Mouse (Mus musculus): Measurements from ENCODE around the gene Arhgap24. TPM values are rescaled to one million over a fixed set of nuclear protein-coding genes. Genes with fewer than 3 reads are reported as not detected.
"Not testable (repeated sequence)": the region's sequence is repeated elsewhere in the genome, so short reads cannot be mapped to it uniquely, and the experiment has no call there.

The Arhgap24 gene
- polyA plus RNA-seq, 1 experiment: 4.2 TPM

GRCm38 (mm10) chr5:102859749-102860148 lies 378.6 kb downstream of the Arhgap24 start:
- Histone ChIP-seq H3K27me3 (ENCODE audit: control insufficient read depth, insufficient read depth, low read length) (no peaks in the 10 kb centered on the region), H3K4me3 (ENCODE audit: extremely low read depth, insufficient read depth, insufficient read length) (no peak overlapping the region), H3K4me1 (ENCODE audit: control insufficient read depth, insufficient read depth, insufficient read length) (no peaks in the 10 kb centered on the region), H3K36me3 (ENCODE audit: control insufficient read depth, insufficient read depth, low read length) (peaks cover 2% of the 10 kb centered on the region; the same call in 1 of the 2 replicates), H3K27ac (ENCODE audit: insufficient read depth, low read length) (no peak overlapping the region)
- DNase-seq (ENCODE audit: low read depth in 1 of 2, low spot score in 2 of 2): no peak
- 78% methylated on average over 11 of the region's 11 CpGs for WGBS
- TF ChIP-seq CTCF (IDR thresholded peaks at IDR 0.05; ENCODE audit: extremely low read depth, insufficient read depth, insufficient read length, insufficient replicate concordance) (no peak), POLR2A (IDR thresholded peaks at IDR 0.05; ENCODE audit: low read depth, low read length) (no peak)

- no peak for TF ChIP-seq POLR2A (IDR thresholded peaks at IDR 0.05; ENCODE audit: low read depth, low read length)
- TF ChIP-seq CTCF (IDR thresholded peaks at IDR 0.05; ENCODE audit: extremely low read depth, insufficient read depth, insufficient read length, insufficient replicate concordance): no peak
- H3K27me3 ChIP-seq (ENCODE audit: control insufficient read depth, insufficient read depth, low read length): no peaks in the 10 kb centered on the region
- no peak overlapping the region for H3K4me3 ChIP-seq (ENCODE audit: extremely low read depth, insufficient read depth, insufficient read length)
- WGBS: 73% methylated on average over 5 of the region's 5 CpGs
- no peaks in the 10 kb centered on the region for H3K4me1 ChIP-seq (ENCODE audit: control insufficient read depth, insufficient read depth, insufficient read length)
- no peaks in the 10 kb centered on the region for H3K36me3 ChIP-seq (ENCODE audit: control insufficient read depth, insufficient read depth, low read length)
- DNase-seq (ENCODE audit: low read depth in 1 of 2, low spot score in 2 of 2): no peak
- no peak overlapping the region for H3K27ac ChIP-seq (ENCODE audit: insufficient read depth, low read length)
Measured at GRCm38 (mm10) chr5:102868196-102868595, 387.0 kb downstream of the Arhgap24 start.

DNA sequence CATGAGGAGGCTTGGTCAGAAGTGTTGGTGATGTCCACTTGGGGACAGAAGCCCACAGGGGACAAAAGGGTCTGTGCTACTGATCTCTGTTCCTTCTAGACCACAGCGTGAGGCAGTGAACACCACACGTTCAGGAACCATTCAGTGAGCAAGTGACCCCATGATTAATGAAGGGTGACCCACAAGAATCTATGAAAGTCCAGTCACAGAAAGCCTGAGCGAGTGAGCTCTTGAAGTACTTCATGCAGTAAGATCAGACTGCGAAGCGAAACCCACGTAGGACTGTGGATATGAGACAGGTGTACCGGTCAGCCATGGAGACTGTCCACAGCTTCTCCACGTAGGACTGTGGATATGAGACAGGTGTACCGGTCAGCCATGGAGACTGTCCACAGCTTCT lies 391.8 kb downstream of the Arhgap24 start:
- H3K27ac ChIP-seq (ENCODE audit: insufficient read depth, low read length); H3K4me3 ChIP-seq (ENCODE audit: extremely low read depth, insufficient read depth, insufficient read length); DNase-seq (ENCODE audit: low read depth in 1 of 2, low spot score in 2 of 2); H3K4me1 ChIP-seq (ENCODE audit: control insufficient read depth, insufficient read depth, insufficient read length); H3K27me3 ChIP-seq (ENCODE audit: control insufficient read depth, insufficient read depth, low read length); H3K36me3 ChIP-seq (ENCODE audit: control insufficient read depth, insufficient read depth, low read length): not testable (repeated sequence)
- WGBS: 92% methylated on average over 9 of the region's 9 CpGs

- DNase-seq (ENCODE audit: low read depth in 1 of 2, low spot score in 2 of 2): peak in 1 of 2 experiments; percentile 3
- no peak overlapping the region for H3K27ac ChIP-seq (ENCODE audit: insufficient read depth, low read length)
- TF ChIP-seq POLR2A (IDR thresholded peaks at IDR 0.05; ENCODE audit: low read depth, low read length): no peak
- no peak for TF ChIP-seq CTCF (IDR thresholded peaks at IDR 0.05; ENCODE audit: extremely low read depth, insufficient read depth, insufficient read length, insufficient replicate concordance)
- H3K27me3 ChIP-seq (ENCODE audit: control insufficient read depth, insufficient read depth, low read length): no peaks in the 10 kb centered on the region
- H3K36me3 ChIP-seq (ENCODE audit: control insufficient read depth, insufficient read depth, low read length): peaks cover 2% of the 10 kb centered on the region; the same call in 1 of the 2 replicates
- 43% methylated on average over 11 of the region's 11 CpGs for WGBS
- no peak overlapping the region for H3K4me3 ChIP-seq (ENCODE audit: extremely low read depth, insufficient read depth, insufficient read length)
- 0 out of 2 replicates have a peak, but pooled peaks cover 1% of the 10 kb centered on the region for H3K4me1 ChIP-seq (ENCODE audit: control insufficient read depth, insufficient read depth, insufficient read length)
Measured at GRCm38 (mm10) chr5:102874605-102875298, 393.6 kb downstream of the Arhgap24 start.

DNA sequence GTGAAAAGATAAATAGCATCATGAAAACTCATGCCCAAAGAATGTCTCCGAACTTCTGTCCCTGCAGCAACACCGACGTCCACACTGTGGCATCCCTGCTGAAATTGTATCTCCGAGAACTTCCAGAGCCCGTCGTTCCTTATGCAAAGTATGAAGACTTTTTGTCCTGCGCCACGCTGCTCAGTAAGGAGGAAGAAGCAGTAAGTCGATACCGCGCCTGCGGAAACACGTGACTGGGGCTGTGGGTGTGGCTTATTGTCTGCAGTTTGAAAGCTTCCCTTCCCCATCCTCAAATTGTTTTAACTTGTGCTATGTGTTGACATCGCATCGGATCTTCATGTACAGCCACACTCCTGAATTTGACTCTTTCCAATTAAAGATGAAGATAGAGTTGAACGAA lies 394.4 kb downstream of the Arhgap24 start:
- no peak overlapping the region for H3K27ac ChIP-seq (ENCODE audit: insufficient read depth, low read length)
- 56% methylated on average over 16 of the region's 16 CpGs for WGBS
- H3K4me1 ChIP-seq (ENCODE audit: control insufficient read depth, insufficient read depth, insufficient read length): 0 out of 2 replicates have a peak, but pooled peaks cover 1% of the 10 kb centered on the region
- no peak overlapping the region for H3K4me3 ChIP-seq (ENCODE audit: extremely low read depth, insufficient read depth, insufficient read length)
- no peaks in the 10 kb centered on the region for H3K27me3 ChIP-seq (ENCODE audit: control insufficient read depth, insufficient read depth, low read length)
- DNase-seq (ENCODE audit: low read depth in 1 of 2, low spot score in 2 of 2): no peak
- no peak for TF ChIP-seq POLR2A (IDR thresholded peaks at IDR 0.05; ENCODE audit: low read depth, low read length)
- no peak for TF ChIP-seq CTCF (IDR thresholded peaks at IDR 0.05; ENCODE audit: extremely low read depth, insufficient read depth, insufficient read length, insufficient replicate concordance)
- H3K36me3 ChIP-seq (ENCODE audit: control insufficient read depth, insufficient read depth, low read length): peaks cover 2% of the 10 kb centered on the region; the same call in 1 of the 2 replicates

- Histone ChIP-seq H3K36me3 (ENCODE audit: control insufficient read depth, insufficient read depth, low read length) (peaks cover 6% of the 10 kb centered on the region; the same call in 1 of the 2 replicates), H3K27ac (ENCODE audit: insufficient read depth, low read length) (no peak overlapping the region), H3K4me1 (ENCODE audit: control insufficient read depth, insufficient read depth, insufficient read length) (no peaks in the 10 kb centered on the region), H3K4me3 (ENCODE audit: extremely low read depth, insufficient read depth, insufficient read length) (no peak overlapping the region), H3K27me3 (ENCODE audit: control insufficient read depth, insufficient read depth, low read length) (no peaks in the 10 kb centered on the region)
- TF ChIP-seq POLR2A (IDR thresholded peaks at IDR 0.05; ENCODE audit: low read depth, low read length) (no peak), CTCF (IDR thresholded peaks at IDR 0.05; ENCODE audit: extremely low read depth, insufficient read depth, insufficient read length, insufficient replicate concordance) (no peak)
- 89% methylated on average over 14 of the region's 14 CpGs for WGBS
- DNase-seq (ENCODE audit: low read depth in 1 of 2, low spot score in 2 of 2): no peak
Measured at GRCm38 (mm10) chr5:102888482-102889162, 407.4 kb downstream of the Arhgap24 start.

DNA sequence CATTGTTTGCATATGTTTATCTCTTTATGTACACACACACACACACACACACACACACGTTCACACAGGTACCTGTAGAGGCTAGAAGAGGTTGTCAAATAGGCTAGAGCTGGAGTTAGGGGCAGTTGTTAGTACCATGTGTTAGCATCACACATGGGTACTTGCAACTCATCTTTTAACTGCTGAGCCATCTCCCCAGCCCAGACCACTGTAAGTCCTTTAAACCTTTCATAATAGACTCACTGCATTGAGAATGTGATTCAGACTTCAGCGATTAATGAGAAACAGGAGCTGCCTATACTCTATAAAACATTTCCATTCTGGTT lies 407.9 kb downstream of the Arhgap24 start:
- Histone ChIP-seq H3K4me3 (ENCODE audit: extremely low read depth, insufficient read depth, insufficient read length) (no peak overlapping the region), H3K36me3 (ENCODE audit: control insufficient read depth, insufficient read depth, low read length) (peaks cover 6% of the 10 kb centered on the region; the same call in 1 of the 2 replicates), H3K27ac (ENCODE audit: insufficient read depth, low read length) (no peak overlapping the region), H3K27me3 (ENCODE audit: control insufficient read depth, insufficient read depth, low read length) (no peaks in the 10 kb centered on the region), H3K4me1 (ENCODE audit: control insufficient read depth, insufficient read depth, insufficient read length) (no peaks in the 10 kb centered on the region)
- WGBS: 88% methylated on average over 2 of the region's 2 CpGs
- no peak for TF ChIP-seq CTCF (IDR thresholded peaks at IDR 0.05; ENCODE audit: extremely low read depth, insufficient read depth, insufficient read length, insufficient replicate concordance)
- no peak for TF ChIP-seq POLR2A (IDR thresholded peaks at IDR 0.05; ENCODE audit: low read depth, low read length)
- DNase-seq (ENCODE audit: low read depth in 1 of 2, low spot score in 2 of 2): no peak

All from spleen, adult 2 months (tissue).